Comparison of ENCODE assay signal across 13 mouse cellular contexts in the genomic region with DNA sequence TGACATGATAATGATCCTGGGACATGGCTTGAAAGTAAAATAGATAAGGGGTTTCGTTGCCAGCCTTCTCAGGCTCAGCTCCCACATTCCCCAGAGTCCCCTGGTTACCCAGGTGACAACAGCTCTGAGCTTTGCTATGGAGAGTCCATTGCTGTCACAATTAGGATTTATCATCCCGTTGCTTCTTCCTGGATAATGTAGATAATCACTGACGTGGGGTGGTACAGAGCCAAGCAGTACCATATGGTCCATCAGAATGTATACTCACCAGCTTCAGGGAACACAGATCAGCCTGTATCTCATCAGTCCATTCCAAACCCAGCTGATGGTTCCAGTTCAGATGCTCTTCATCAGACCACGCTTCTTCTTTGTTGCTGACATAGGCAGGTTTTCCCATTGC.
"Had no signal": no experiment of that assay in that cellular context is flagged by ENCODE, and none has a peak within 500 bp of the region (broad histone marks: within the 10 kb centered on the region; RNA-seq: fewer than 3 reads in every experiment).

No protein-coding gene starts in this region.

- H3K4me3 ChIP-seq: limb, embryonic 10.5 days; liver, embryonic 15.5 days; stomach, embryonic 15.5 days had no signal

- H3K4me2 ChIP-seq: liver, embryonic 11.5 days; liver, embryonic 15.5 days; stomach, embryonic 15.5 days had no signal

- ATAC-seq: lung, postnatal 0 days; midbrain, embryonic 16.5 days had no signal

- H3K36me3 ChIP-seq: limb, embryonic 10.5 days; liver, embryonic 15.5 days; stomach, embryonic 15.5 days had no signal

- H3K9ac ChIP-seq: liver, embryonic 15.5 days; stomach, embryonic 15.5 days had no signal

- H3K4me1 ChIP-seq: limb, embryonic 10.5 days; liver, embryonic 15.5 days; stomach, embryonic 15.5 days had no signal

- H3K9me3 ChIP-seq: limb, embryonic 10.5 days; liver, embryonic 15.5 days; stomach, embryonic 15.5 days had no signal

- H3K27ac ChIP-seq: limb, embryonic 10.5 days; liver, embryonic 15.5 days; stomach, embryonic 15.5 days had no signal

- H3K27me3 ChIP-seq: liver, embryonic 15.5 days; stomach, embryonic 15.5 days had no signal

- DNase-seq: kidney, adult 8-10 months; kidney, postnatal 25 days; lung, adult 2 months; lung, postnatal 36 days; right cerebral cortex, postnatal 14 days; thymus, adult 2 months; thymus, postnatal 25 days had no signal
